Mouse (Mus musculus): Measurements from ENCODE around the gene Slc38a10. TPM values are rescaled to one million over a fixed set of nuclear protein-coding genes. Genes with fewer than 3 reads are reported as not detected.

Gene Slc38a10
- polyA plus RNA-seq, 1 experiment from 2014 or later, result 90.2 TPM

DNA sequence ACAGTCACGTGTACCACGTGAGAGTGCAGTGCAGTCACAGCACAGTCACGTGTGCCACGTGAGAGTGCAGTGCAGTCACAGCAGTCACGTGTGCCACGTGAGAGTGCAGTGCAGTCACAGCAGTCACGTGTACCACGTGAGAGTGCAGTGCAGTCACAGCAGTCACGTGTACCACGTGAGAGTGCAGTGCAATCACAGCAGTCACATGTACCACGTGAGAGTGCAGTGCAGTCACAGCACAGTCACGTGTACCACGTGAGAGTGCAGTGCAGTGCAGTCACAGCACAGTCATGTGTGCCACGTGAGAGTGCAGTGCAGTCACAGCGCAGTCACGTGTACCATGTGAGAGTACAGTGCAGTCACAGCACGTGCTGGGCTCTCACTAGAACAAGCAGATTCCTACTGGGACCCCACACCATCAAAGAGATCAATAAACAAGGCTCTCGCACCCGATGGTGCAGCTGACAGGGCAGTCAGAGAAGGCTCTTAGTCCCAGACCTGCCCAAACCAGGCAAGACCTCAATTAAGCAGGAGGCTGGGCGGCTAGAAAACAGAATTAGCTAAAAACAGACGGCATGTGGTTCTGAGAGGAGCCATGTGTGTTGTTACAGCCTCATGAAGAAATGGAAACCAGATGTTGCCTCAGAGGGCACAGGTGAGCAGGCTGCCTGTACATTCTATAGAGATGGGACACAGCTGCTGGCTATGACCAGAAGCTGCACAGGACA is 36.5 kb downstream of the Slc38a10 start:
- H3K4me2 ChIP-seq (replicated peaks), result no peak overlapping the region
- no peak overlapping the region for H3K27ac ChIP-seq (replicated peaks)
- no peak overlapping the region for H3K4me3 ChIP-seq (replicated peaks)
- peaks cover 27% of the 10 kb centered on the region; the same call in 1 of the 2 replicates for H3K36me3 ChIP-seq
- 67% methylated on average over 21 of the region's 21 CpGs for WGBS
- H3K27me3 ChIP-seq, result no peaks in the 10 kb centered on the region
- H3K4me1 ChIP-seq, result 0 out of 2 replicates have a peak, but pooled peaks cover 9% of the 10 kb centered on the region
- H3K9me3 ChIP-seq (replicated peaks), result no peaks in the 10 kb centered on the region
- ATAC-seq (ENCODE audit: insufficient number of reproducible peaks, low FRiP score, low TSS enrichment, low read depth), result no peak
- no peak overlapping the region for H3K9ac ChIP-seq

DNA sequence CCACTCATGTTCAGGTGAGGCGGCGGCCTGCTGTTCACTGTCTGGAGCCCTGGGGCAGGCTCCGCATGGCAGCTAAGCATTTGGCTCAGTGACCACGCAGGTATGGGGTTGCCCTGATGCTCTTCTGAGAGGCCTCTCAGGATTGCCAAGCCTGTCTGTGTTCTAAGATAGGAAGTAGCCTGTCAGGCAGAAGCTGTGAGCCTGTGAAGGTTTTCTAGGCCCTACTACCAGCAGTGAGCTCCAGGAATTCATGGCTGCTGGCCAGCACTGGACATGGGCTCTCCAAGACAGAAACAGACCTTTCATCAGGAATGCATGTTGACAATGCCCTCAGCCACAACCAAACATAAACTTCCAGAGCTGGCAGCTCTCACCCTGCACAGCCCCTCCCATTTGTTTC is 39.0 kb downstream of the Slc38a10 start:
- no peak overlapping the region for H3K27ac ChIP-seq (replicated peaks)
- 0 out of 2 replicates have a peak, but pooled peaks cover 7% of the 10 kb centered on the region for H3K4me1 ChIP-seq
- no peak overlapping the region for H3K4me2 ChIP-seq (replicated peaks)
- ATAC-seq (ENCODE audit: insufficient number of reproducible peaks, low FRiP score, low TSS enrichment, low read depth), result no peak
- no peak overlapping the region for H3K9ac ChIP-seq
- 86% methylated on average over 4 of the region's 4 CpGs for WGBS
- no peaks in the 10 kb centered on the region for H3K27me3 ChIP-seq
- peaks cover 29% of the 10 kb centered on the region for H3K36me3 ChIP-seq
- H3K9me3 ChIP-seq (replicated peaks), result no peaks in the 10 kb centered on the region
- H3K4me3 ChIP-seq (replicated peaks), result no peak overlapping the region

DNA sequence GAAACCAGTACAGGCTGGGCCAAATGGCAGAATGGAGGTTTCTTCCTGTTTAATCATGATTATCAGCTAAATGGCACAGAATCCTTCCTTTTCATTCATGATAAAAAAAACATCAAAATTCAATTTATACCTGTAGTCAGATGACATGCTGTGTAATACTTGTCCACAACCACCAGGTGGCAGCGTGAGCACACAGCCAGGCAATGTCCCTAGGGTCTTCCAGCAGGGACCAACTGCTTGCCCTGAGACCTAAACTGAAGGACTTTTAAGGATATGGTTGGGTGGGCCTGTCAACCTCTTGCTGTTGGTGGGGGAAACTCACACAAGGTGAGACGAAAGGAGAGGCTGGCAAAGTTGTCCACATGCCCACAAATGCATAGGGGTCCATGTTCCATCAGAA is 40.1 kb downstream of the Slc38a10 start:
- no peak overlapping the region for H3K27ac ChIP-seq (replicated peaks)
- 8% methylated on average over 2 of the region's 2 CpGs for WGBS
- ATAC-seq (ENCODE audit: insufficient number of reproducible peaks, low FRiP score, low TSS enrichment, low read depth), result no peak
- H3K27me3 ChIP-seq, result no peaks in the 10 kb centered on the region
- H3K4me3 ChIP-seq (replicated peaks), result no peak overlapping the region
- no peaks in the 10 kb centered on the region for H3K9me3 ChIP-seq (replicated peaks)
- H3K36me3 ChIP-seq, result peaks cover 29% of the 10 kb centered on the region
- 0 out of 2 replicates have a peak, but pooled peaks cover 7% of the 10 kb centered on the region for H3K4me1 ChIP-seq
- no peak overlapping the region for H3K9ac ChIP-seq
- H3K4me2 ChIP-seq (replicated peaks), result no peak overlapping the region

DNA sequence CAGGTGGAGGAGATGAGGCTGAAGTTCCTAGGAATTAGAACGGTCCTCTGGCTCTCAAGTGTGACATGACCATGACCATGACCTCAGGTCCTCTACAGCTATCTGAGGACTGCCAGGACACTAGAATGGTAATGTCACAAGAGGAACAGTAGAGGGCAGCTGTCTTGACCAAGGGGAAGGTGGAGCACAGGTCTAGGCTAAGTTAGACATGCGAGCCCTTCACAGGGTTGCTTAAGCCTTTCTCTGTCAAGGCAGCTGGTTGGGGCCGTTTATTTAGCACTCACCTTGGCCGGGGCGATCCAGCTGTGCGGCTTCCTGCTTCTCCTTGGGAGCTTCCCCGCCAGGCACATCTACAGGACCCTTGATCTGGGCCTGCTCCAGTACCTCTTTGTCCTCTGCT is 40.6 kb downstream of the Slc38a10 start:
- Histone ChIP-seq H3K9ac (no peak overlapping the region), H3K4me2 (replicated peaks) (no peak overlapping the region), H3K4me3 (replicated peaks) (no peak overlapping the region), H3K4me1 (0 out of 2 replicates have a peak, but pooled peaks cover 7% of the 10 kb centered on the region), H3K27ac (replicated peaks) (no peak overlapping the region), H3K9me3 (replicated peaks) (no peaks in the 10 kb centered on the region), H3K27me3 (no peaks in the 10 kb centered on the region), H3K36me3 (peaks cover 33% of the 10 kb centered on the region)
- WGBS, result 69% methylated on average over 7 of the region's 7 CpGs
- ATAC-seq (ENCODE audit: insufficient number of reproducible peaks, low FRiP score, low TSS enrichment, low read depth), result no peak

DNA sequence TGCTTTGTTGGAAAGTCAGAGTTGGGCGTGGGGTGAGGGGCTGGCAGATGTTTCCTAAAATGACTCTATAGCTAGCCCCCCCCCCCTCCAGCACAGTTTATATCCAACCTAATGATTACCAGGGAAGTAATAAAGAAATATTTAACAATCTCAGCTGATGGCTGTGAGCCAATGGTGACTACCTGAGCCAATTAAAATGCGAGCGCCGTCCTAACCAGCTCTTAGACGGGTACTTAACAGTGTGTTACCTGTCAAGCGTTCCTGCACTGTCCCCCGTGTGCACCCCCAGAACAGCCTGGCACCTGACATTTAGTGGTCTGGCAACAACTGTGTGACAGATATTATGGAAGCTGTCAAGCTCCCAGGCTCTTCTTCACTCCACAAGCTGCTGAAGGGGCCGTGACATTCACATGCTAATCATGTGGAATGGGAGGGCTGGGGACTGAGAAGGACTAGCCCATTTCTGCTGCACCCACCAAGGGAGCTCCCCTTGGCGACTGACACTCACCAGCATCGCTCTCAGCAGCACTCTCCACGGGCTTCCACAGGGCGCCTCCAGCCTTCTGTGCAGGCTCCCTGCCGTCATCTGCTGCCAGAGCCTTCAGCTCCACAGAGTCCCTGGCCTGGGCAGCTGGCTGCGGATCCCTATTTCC is 41.5 kb downstream of the Slc38a10 start:
- WGBS, result 77% methylated on average over 14 of the region's 14 CpGs
- no peak for ATAC-seq (ENCODE audit: insufficient number of reproducible peaks, low FRiP score, low TSS enrichment, low read depth)

DNA sequence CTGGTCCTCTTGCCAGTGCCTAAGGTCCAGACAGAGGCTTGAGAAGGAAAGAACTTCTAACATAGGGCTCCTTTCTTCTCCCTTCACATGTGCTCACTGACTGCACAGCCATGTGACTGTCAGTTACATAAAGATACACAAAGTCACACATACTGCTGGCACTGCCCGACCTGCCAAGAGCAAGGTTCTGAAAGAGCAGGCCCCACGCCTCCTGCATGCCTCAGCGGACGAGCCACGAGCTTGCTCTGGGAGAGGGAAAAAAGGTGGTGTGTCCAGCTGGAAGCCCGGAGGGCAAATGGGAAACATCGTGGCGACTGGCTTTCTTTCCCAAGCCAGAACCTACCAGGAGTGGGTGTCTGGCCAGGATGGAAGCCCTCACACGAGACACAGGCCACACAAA is 43.4 kb downstream of the Slc38a10 start:
- H3K9ac ChIP-seq, result no peak overlapping the region
- H3K4me1 ChIP-seq, result 0 out of 2 replicates have a peak, but pooled peaks cover 7% of the 10 kb centered on the region
- H3K9me3 ChIP-seq (replicated peaks), result no peaks in the 10 kb centered on the region
- WGBS, result 79% methylated on average over 9 of the region's 9 CpGs
- H3K27me3 ChIP-seq, result no peaks in the 10 kb centered on the region
- H3K27ac ChIP-seq (replicated peaks), result no peak overlapping the region
- peaks cover 55% of the 10 kb centered on the region for H3K36me3 ChIP-seq
- no peak overlapping the region for H3K4me2 ChIP-seq (replicated peaks)
- no peak overlapping the region for H3K4me3 ChIP-seq (replicated peaks)
- no peak for ATAC-seq (ENCODE audit: insufficient number of reproducible peaks, low FRiP score, low TSS enrichment, low read depth)

More for the DNA sequence above, 41.5 kb downstream of the Slc38a10 start:
- Histone ChIP-seq H3K4me2 (replicated peaks) (no peak overlapping the region), H3K27ac (replicated peaks) (no peak overlapping the region), H3K36me3 (peaks cover 42% of the 10 kb centered on the region), H3K4me1 (0 out of 2 replicates have a peak, but pooled peaks cover 7% of the 10 kb centered on the region), H3K9ac (no peak overlapping the region), H3K27me3 (no peaks in the 10 kb centered on the region), H3K9me3 (replicated peaks) (no peaks in the 10 kb centered on the region), H3K4me3 (replicated peaks) (no peak overlapping the region)

DNA sequence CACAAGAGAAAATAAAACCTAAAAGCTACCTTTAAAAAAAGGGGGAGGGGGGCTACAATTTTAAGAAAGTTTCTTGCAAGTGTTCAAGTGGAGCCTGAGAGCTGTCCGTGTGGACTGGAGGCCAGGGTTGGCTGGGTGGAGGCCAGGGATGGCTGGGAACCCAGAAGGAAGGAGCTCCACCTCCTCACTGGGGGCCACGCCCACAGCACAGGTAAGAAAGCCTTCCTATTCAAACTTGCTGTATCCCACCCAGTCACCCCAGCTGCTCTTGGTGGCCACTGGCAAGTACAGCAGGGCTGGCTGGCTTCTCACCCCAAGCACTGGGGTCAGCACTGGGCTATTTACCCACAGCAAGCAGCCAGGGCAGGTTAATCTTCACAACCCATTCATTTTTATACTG is 44.1 kb downstream of the Slc38a10 start:
- ATAC-seq (ENCODE audit: insufficient number of reproducible peaks, low FRiP score, low TSS enrichment, low read depth), result no peak
- 66% methylated on average over 2 of the region's 2 CpGs for WGBS
- peaks cover 55% of the 10 kb centered on the region for H3K36me3 ChIP-seq
- no peaks in the 10 kb centered on the region for H3K27me3 ChIP-seq
- H3K4me3 ChIP-seq (replicated peaks), result no peak overlapping the region
- H3K4me2 ChIP-seq (replicated peaks), result no peak overlapping the region
- H3K9ac ChIP-seq, result no peak overlapping the region
- 0 out of 2 replicates have a peak, but pooled peaks cover under 1% of the 10 kb centered on the region for H3K4me1 ChIP-seq
- no peaks in the 10 kb centered on the region for H3K9me3 ChIP-seq (replicated peaks)
- no peak overlapping the region for H3K27ac ChIP-seq (replicated peaks)

DNA sequence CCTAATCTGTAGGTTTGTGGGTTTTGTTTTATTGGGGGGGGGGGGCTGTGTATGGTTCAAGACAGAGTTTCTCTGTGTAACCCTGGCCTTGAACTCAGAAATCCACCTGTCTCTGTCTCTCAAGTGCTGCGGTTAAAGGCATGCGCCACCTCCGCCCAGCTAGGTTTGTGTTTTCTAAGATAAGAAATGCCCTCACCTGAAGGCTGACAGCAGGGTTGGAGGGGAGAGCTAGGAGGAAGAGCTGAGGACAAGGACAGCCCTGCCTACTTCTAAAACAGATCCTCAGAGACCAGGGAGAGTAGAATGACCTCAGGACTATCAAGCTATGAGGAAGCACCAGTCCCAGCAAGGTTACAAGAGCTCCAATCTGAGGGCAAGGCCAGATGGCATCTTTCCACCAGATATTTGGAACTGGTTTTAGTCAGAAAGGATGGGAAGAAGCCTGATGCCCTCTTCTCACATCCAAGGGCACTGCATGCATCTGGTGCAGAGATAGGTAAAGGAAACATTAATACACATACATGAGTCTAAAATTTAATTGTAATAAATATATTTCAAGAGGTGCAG is 47.6 kb downstream of the Slc38a10 start:
- Histone ChIP-seq H3K9ac (no peak overlapping the region), H3K27me3 (no peaks in the 10 kb centered on the region), H3K36me3 (peaks cover 39% of the 10 kb centered on the region), H3K9me3 (replicated peaks) (no peaks in the 10 kb centered on the region), H3K4me1 (peaks cover 17% of the 10 kb centered on the region), H3K27ac (replicated peaks) (no peak overlapping the region), H3K4me2 (replicated peaks) (no peak overlapping the region), H3K4me3 (replicated peaks) (no peak overlapping the region)
- ATAC-seq (ENCODE audit: insufficient number of reproducible peaks, low FRiP score, low TSS enrichment, low read depth), result no peak
- WGBS, result 82% methylated on average over 3 of the region's 3 CpGs

DNA sequence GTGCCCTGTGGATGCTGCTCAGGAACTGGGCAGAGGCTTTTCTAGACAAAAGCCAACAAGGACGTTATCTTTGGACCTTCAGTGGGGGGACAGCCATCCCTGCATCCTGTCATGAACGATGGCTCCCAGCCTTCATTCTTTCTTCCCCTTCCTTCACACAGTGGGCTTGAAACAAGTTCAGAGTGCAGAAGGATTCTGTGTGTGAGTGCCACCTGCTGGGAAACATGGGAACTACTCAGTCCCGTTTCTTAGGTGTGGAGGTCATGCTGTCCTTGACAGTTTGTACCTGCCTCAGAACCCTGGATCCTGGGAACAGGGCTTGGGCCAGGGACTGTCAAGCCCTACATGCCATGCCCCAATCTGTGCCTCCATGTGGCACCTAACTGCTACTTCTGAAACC is 50.1 kb downstream of the Slc38a10 start:
- WGBS, result 7% methylated on average over 3 of the region's 3 CpGs
- no peak for ATAC-seq (ENCODE audit: insufficient number of reproducible peaks, low FRiP score, low TSS enrichment, low read depth)
- Histone ChIP-seq H3K36me3 (peaks cover 33% of the 10 kb centered on the region), H3K4me1 (peaks cover 28% of the 10 kb centered on the region), H3K4me3 (replicated peaks) (no peak overlapping the region), H3K9me3 (replicated peaks) (no peaks in the 10 kb centered on the region), H3K27ac (replicated peaks) (no peak overlapping the region), H3K9ac (no peak overlapping the region), H3K4me2 (replicated peaks) (no peak overlapping the region), H3K27me3 (no peaks in the 10 kb centered on the region)

DNA sequence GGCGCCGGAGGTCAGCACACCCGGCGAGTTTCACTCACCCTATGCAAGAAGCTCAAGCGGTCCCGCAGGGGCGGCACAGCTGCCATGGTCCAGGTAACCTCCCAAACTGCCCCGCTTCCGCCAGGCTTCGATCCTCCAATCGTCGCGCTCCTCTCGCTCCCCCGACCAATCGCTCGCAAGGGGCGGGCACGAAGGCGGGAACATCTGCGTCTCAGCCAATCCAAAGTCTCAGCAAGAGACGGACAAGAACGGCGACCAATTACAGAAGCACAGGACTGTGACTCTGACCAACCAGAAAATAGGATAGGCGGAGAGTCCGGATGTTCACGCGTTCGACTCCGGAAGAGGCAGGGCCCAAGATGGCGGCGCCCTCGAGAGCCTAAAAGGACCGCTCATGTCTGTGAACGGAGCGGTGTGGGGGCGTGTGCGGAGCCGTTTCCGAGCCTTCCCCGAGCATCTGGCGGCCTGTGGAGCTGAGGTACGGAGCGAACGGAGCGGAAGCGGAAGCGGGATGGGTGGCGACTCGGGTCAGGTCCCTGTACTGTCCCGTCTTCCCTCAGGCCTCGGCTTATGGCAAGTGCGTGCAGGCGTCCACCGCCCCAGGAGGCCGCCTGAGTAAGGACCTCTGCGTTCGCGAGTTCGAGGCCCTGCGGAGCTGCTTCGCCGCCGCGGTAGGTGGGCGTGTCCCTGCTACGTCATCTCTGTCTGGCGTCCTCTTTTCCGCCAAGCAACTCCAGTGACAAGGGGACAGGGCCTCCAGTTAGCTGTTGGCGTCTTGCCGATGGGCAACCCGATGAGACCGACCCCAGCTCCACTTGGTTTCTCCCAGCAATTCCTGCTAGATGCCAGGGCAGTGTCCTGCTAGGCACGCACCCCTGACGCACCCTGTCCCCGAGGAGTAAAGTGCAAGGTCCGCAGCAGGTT is 52.3 kb downstream of the Slc38a10 start, which contains the start of the genes Tepsin and Ndufaf8:
Gene Tepsin (minus strand): TSS at position 144 of the 924 bp plus-strand sequence.
Gene Ndufaf8 (plus strand): TSS at position 341 of the 924 bp plus-strand sequence.
- WGBS, result under 1% methylated on average over 77 of the region's 77 CpGs
- H3K9me3 ChIP-seq (replicated peaks), result no peaks in the 10 kb centered on the region
- peak within 1 kb of the TSS; percentile 95 for H3K27ac ChIP-seq (replicated peaks)
- H3K4me2 ChIP-seq (replicated peaks), result peak within 1 kb of the TSS; percentile 93
- ATAC-seq (ENCODE audit: insufficient number of reproducible peaks, low FRiP score, low TSS enrichment, low read depth), result peak; percentile 97
- peaks cover 32% of the 10 kb centered on the region for H3K36me3 ChIP-seq
- peaks cover 28% of the 10 kb centered on the region for H3K4me1 ChIP-seq
- no peaks in the 10 kb centered on the region for H3K27me3 ChIP-seq
- peak within 1 kb of the TSS; percentile 78 for H3K9ac ChIP-seq
- H3K4me3 ChIP-seq (replicated peaks), result peak within 1 kb of the TSS; percentile 73

Measured in embryonic facial prominence, embryonic 15.5 days (tissue).